Mouse (Mus musculus) embryonic facial prominence, embryonic 12.5 days (tissue): ENCODE results near the gene Rnd1. TPM values are rescaled to one million over a fixed set of nuclear protein-coding genes. Genes with fewer than 3 reads are reported as not detected.

Source experiments
- ATAC-seq: fragments of 200-750 bp; cut with Nextera tagmentation; 2 replicates; pipeline ENCODE4 v1.8.0; 2017; ENCODE audit not compliant: insufficient number of reproducible peaks, insufficient read depth, low FRiP score, low TSS enrichment
- H3K27ac ChIP-seq: fragments of 300-500 bp; sonication (generic); 2 replicates; pipeline ENCODE4 v1.5.1; 2016; ENCODE audit warnings: mild to moderate bottlenecking
- H3K27me3 ChIP-seq: fragments of 300-500 bp; sonication (generic); 2 replicates; pipeline ENCODE4 v1.6.1; 2016; ENCODE audit warnings: mild to moderate bottlenecking, moderate library complexity
- H3K36me3 ChIP-seq: fragments of 300-500 bp; sonication (generic); 2 replicates; pipeline ENCODE4 v1.6.1; 2016; ENCODE audit warnings: mild to moderate bottlenecking
- H3K4me1 ChIP-seq: fragments of 300-500 bp; sonication (generic); 2 replicates; pipeline ENCODE4 v1.6.1; 2016
- H3K4me2 ChIP-seq: fragments of 300-500 bp; sonication (generic); replicated peaks from 2 replicates; pipeline ENCODE4 v1.6.1; 2016; ENCODE audit warnings: mild to moderate bottlenecking, moderate library complexity
- H3K4me3 ChIP-seq: fragments of 300-500 bp; sonication (generic); 2 replicates; pipeline ENCODE4 v1.5.1; 2016; ENCODE audit warnings: mild to moderate bottlenecking
- H3K9ac ChIP-seq: fragments of 300-500 bp; sonication (generic); 2 replicates; pipeline ENCODE4 v1.6.1; 2016; ENCODE audit warnings: mild to moderate bottlenecking, moderate library complexity
- H3K9me3 ChIP-seq: fragments of 300-500 bp; sonication (generic); 2 replicates; pipeline ENCODE4 v1.6.1; 2016; ENCODE audit warnings: mild to moderate bottlenecking, moderate library complexity
- WGBS: fragments of 180-500 bp; shearing (Covaris S2); methylation state at CpG from one replicate; pipeline ENCODE4 v1.1.7; 2016; 5-methylcytosine and 5-hydroxymethylcytosine counted together
- polyA plus RNA-seq: library from polyadenylated mRNA; unstranded; fragments of >200 nt; fragmentation: Nextera tagmentation; extraction: Ambion mirVana; gene quantifications from 2 replicates; pipeline ENCODE4 v1.2.1, GENCODE M21; 2016

Gene Rnd1
- polyA plus RNA-seq, 1 experiment from 2014 or later: 0.91 TPM

GRCm38 (mm10) chr15:98656982-98657751 is 20.1 kb downstream of the Rnd1 start:
- 83% methylated on average over 15 of the region's 15 CpGs for WGBS
- Histone ChIP-seq H3K9ac (no peak overlapping the region), H3K27ac (no peak overlapping the region), H3K4me1 (peaks cover 7% of the 10 kb centered on the region), H3K4me2 (no peak overlapping the region), H3K9me3 (no peaks in the 10 kb centered on the region), H3K27me3 (no peaks in the 10 kb centered on the region), H3K36me3 (peaks cover 66% of the 10 kb centered on the region), H3K4me3 (no peak overlapping the region)
- ATAC-seq: no peak

DNA sequence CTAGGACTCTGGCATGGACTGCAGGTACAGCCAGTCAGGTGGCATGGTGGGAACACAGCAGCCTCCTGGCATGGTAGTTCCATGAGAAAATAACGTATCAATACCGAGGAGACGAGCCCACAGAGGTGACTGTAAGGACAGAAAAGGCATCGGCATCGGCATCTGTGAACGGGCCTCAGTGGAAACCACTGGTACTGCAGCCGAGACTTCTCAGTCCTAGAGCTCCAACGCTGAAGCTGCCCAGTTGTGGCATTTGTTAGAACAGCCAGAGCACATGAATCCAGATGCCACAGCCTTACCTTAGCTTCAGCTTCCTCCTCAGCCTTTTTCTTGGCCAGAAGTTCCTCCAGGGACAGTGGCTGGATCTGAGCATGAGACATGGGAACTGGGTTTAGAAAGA is 25.1 kb downstream of the Rnd1 start:
- H3K27ac ChIP-seq: no peak overlapping the region
- no peaks in the 10 kb centered on the region for H3K4me1 ChIP-seq
- no peak overlapping the region for H3K4me3 ChIP-seq
- no peak for ATAC-seq
- no peaks in the 10 kb centered on the region for H3K27me3 ChIP-seq
- H3K9ac ChIP-seq: no peak overlapping the region
- WGBS: 96% methylated on average over 8 of the region's 8 CpGs
- no peak overlapping the region for H3K4me2 ChIP-seq
- peaks cover 99% of the 10 kb centered on the region for H3K36me3 ChIP-seq
- no peaks in the 10 kb centered on the region for H3K9me3 ChIP-seq

GRCm38 (mm10) chr15:98651431-98651830 is 25.8 kb downstream of the Rnd1 start:
- no peaks in the 10 kb centered on the region for H3K9me3 ChIP-seq
- no peaks in the 10 kb centered on the region for H3K4me1 ChIP-seq
- no peak for ATAC-seq
- no peak overlapping the region for H3K4me2 ChIP-seq
- 90% methylated on average over 15 of the region's 15 CpGs for WGBS
- no peak overlapping the region for H3K9ac ChIP-seq
- H3K4me3 ChIP-seq: no peak overlapping the region
- no peak overlapping the region for H3K27ac ChIP-seq
- no peaks in the 10 kb centered on the region for H3K27me3 ChIP-seq
- peaks cover 99% of the 10 kb centered on the region for H3K36me3 ChIP-seq

- peaks cover 98% of the 10 kb centered on the region for H3K36me3 ChIP-seq
- WGBS: 94% methylated on average over 3 of the region's 3 CpGs
- no peaks in the 10 kb centered on the region for H3K27me3 ChIP-seq
- H3K9me3 ChIP-seq: no peaks in the 10 kb centered on the region
- no peak overlapping the region for H3K4me2 ChIP-seq
- no peak for ATAC-seq
- no peak overlapping the region for H3K27ac ChIP-seq
- H3K4me1 ChIP-seq: no peaks in the 10 kb centered on the region
- H3K9ac ChIP-seq: no peak overlapping the region
- no peak overlapping the region for H3K4me3 ChIP-seq
Measured at GRCm38 (mm10) chr15:98648071-98648470, 29.2 kb downstream of the Rnd1 start.

DNA sequence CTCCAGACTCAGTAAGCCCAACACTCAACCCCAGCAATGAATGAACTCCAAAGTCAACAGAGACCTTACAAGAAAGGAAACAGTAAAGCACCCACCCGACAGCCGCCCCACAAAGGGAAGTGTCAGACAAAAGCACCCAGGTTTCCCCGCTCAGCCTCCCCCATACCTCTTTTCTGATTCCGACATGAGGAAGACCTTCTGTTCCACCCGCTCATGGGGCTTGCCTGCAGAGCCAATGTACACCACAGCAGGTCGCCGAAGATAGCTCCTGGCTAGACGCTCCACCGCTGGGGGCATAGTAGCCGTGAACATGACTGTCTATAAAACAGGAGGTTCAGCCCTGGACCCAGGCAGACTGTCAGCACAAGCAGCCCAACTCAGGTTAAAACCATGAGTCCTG is 30.0 kb downstream of the Rnd1 start:
- no peaks in the 10 kb centered on the region for H3K4me1 ChIP-seq
- WGBS: 90% methylated on average over 10 of the region's 10 CpGs
- no peak overlapping the region for H3K4me3 ChIP-seq
- H3K27ac ChIP-seq: no peak overlapping the region
- H3K27me3 ChIP-seq: no peaks in the 10 kb centered on the region
- H3K9me3 ChIP-seq: no peaks in the 10 kb centered on the region
- H3K4me2 ChIP-seq: no peak overlapping the region
- ATAC-seq: no peak
- no peak overlapping the region for H3K9ac ChIP-seq
- peaks cover 98% of the 10 kb centered on the region for H3K36me3 ChIP-seq

DNA sequence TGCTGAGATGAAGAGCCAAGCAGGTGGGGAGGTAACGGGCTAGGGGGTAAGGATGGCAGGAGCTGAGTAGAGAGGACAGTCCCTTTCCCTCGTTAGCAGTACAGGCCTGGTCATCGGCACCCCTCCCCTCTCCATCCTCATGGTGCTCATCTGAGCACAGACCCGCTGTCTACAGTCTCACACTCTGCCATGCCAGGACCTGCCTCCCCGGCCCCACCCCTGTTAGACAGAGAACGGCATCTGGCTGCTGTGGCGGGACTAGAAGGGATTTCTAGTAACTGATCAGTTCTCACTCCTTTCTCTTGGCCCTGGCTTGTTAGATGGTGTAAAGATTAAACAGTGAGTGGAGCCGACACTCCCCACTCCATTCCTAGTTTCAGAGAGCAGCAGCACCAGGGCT is 30.5 kb downstream of the Rnd1 start:
- no peak for ATAC-seq
- Histone ChIP-seq H3K9ac (no peak overlapping the region), H3K4me1 (no peaks in the 10 kb centered on the region), H3K36me3 (peaks cover 98% of the 10 kb centered on the region), H3K9me3 (no peaks in the 10 kb centered on the region), H3K4me3 (no peak overlapping the region), H3K27me3 (no peaks in the 10 kb centered on the region), H3K4me2 (no peak overlapping the region), H3K27ac (no peak overlapping the region)
- 76% methylated on average over 8 of the region's 8 CpGs for WGBS

DNA sequence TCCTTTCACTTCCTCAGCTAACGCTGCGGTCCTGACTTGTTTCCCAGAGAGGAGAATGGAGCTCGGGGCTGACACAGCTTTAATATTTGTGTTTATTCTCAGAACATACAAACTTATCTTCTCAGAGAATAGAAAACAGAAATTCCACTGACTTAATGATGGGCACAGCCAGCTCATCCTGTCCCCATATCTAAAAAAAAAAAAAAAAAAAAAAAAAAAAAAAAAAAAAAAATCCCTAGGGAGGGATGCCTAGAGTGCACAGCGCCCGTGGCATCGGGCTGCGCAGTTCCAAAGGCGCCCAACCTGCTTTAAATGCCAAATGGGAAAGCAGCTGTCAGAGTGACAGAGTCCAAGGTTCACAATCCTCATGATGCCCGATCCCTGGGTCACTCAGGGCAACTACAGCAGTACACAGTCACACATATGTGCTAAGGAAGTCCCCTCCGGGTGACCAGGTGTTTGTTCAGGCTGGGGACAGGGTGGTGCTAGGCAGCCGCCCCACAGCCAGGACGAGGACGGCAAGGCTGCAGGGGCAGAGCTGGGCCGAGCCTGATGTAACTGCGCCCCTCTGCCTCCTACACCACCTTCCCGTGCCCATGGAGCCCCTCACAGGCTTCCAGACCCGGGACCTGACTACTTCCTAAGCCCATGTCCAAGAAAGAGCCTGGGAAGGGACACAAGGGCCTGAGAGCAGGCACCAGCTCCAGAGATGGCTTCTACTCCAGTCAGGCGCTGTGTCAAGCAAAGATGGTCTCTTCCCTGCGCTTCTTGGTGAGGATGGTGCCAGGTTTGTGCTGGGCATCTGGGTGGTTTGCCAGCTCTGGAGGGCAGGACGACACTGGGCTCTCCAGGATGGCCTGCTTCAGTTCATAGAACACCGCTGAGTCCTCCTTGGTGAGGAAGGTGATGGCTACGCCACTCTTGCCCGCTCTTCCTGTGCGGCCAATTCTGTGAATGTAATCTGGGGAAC is 31.9 kb downstream of the Rnd1 start:
- no peak for ATAC-seq
- H3K9me3 ChIP-seq: no peaks in the 10 kb centered on the region
- no peak overlapping the region for H3K27ac ChIP-seq
- H3K4me2 ChIP-seq: no peak overlapping the region
- H3K9ac ChIP-seq: no peak overlapping the region
- H3K4me3 ChIP-seq: no peak overlapping the region
- no peaks in the 10 kb centered on the region for H3K4me1 ChIP-seq
- H3K36me3 ChIP-seq: peaks cover 96% of the 10 kb centered on the region
- H3K27me3 ChIP-seq: no peaks in the 10 kb centered on the region
- 89% methylated on average over 24 of the region's 24 CpGs for WGBS

GRCm38 (mm10) chr15:98644406-98644805 is 32.9 kb downstream of the Rnd1 start:
- ATAC-seq: no peak
- no peaks in the 10 kb centered on the region for H3K4me1 ChIP-seq
- H3K9me3 ChIP-seq: no peaks in the 10 kb centered on the region
- H3K9ac ChIP-seq: no peak overlapping the region
- 0 out of 2 replicates have a peak, but pooled peaks cover 1% of the 10 kb centered on the region for H3K27me3 ChIP-seq
- no peak overlapping the region for H3K27ac ChIP-seq
- no peak overlapping the region for H3K4me2 ChIP-seq
- peaks cover 96% of the 10 kb centered on the region for H3K36me3 ChIP-seq
- WGBS: 89% methylated on average over 12 of the region's 12 CpGs
- no peak overlapping the region for H3K4me3 ChIP-seq

DNA sequence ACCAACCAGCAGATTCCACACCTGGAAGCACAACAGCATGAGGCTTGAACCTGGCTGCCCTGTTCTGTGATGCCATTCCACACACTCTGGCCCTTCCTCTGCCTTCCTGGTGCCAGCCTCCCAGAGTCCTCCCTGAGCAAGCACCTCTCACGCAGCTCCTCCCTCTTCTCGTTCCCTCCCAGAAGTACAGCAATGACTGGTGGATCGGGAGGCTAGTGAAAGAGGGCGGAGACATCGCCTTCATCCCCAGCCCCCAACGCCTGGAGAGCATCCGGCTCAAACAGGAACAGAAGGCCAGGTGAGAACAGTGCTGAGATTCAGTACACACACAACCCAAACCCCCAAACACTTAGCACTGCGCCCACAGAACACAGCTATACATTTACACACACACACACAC is 37.1 kb downstream of the Rnd1 start:
- Histone ChIP-seq H3K27ac (no peak overlapping the region), H3K4me2 (no peak overlapping the region), H3K4me1 (peaks cover 21% of the 10 kb centered on the region), H3K9ac (no peak overlapping the region), H3K4me3 (no peak overlapping the region), H3K36me3 (peaks cover 56% of the 10 kb centered on the region), H3K9me3 (no peaks in the 10 kb centered on the region), H3K27me3 (peaks cover 16% of the 10 kb centered on the region)
- WGBS: 18% methylated on average over 7 of the region's 8 CpGs
- no peak for ATAC-seq

- no peak for ATAC-seq
- Histone ChIP-seq H3K27me3 (peaks cover 24% of the 10 kb centered on the region), H3K27ac (no peak overlapping the region), H3K9me3 (no peaks in the 10 kb centered on the region), H3K4me1 (peaks cover 39% of the 10 kb centered on the region), H3K9ac (no peak overlapping the region), H3K4me3 (no peak overlapping the region), H3K36me3 (peaks cover 27% of the 10 kb centered on the region), H3K4me2 (peak overlapping the region; percentile 93; the same call in 1 of the 2 replicates)
- WGBS: 40% methylated on average over 3 of the region's 3 CpGs
Measured at GRCm38 (mm10) chr15:98637155-98637554, 40.1 kb downstream of the Rnd1 start.

DNA sequence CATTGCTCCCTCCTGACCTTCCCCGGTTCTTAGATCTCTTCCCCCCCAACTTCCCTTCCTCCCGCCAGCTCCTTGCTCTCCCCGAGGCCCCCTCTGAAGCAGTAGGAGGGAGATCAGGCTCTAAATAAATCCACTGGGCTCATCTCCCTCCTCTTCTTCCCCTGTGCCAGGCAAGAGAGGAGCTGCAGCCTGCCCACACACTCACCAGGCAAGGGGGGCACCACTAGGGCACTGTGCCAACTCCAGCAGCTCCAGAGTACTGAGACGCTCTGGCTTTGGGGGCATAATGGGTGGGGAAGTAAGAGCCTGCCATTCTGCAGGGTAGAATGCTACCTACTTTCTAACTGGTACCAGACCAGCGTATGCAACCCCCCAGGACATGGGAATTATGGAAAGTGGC is 40.7 kb downstream of the Rnd1 start:
- 35% methylated on average over 5 of the region's 5 CpGs for WGBS
- peak overlapping the region; percentile 81; the same call in 1 of the 2 replicates for H3K9ac ChIP-seq

More for the DNA sequence above, 40.7 kb downstream of the Rnd1 start:
- ATAC-seq: no peak
- Histone ChIP-seq H3K4me3 (no peak overlapping the region; the same call in 1 of the 2 replicates), H3K36me3 (peaks cover 21% of the 10 kb centered on the region), H3K4me1 (peaks cover 43% of the 10 kb centered on the region), H3K9me3 (no peaks in the 10 kb centered on the region), H3K27ac (no peak overlapping the region), H3K4me2 (peak overlapping the region; percentile 93), H3K27me3 (peaks cover 26% of the 10 kb centered on the region)
